Mouse (Mus musculus): Measurements from ENCODE around the gene Plch1.

The Plch1 gene

DNA sequence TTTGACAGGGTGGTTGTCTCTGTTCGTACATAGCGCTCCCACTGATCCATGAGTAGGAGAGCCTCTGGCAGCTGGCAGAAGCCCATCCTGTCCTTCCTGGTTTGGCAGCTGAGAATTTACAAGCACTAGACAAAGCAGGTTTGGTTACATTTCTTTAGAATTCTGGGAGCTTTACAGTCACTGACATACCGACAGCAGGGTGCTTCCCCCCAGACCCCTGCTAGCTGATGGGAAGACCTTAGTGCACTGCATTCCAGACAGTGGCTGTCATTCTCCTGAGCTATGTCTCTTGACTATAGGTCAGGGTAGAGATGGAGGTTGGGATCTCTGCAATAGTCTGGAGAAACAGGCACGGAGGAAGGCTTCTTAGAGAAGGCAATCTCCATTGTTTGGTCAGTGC is 230.5 kb downstream of the Plch1 start:
- no peak for DNase-seq

DNA sequence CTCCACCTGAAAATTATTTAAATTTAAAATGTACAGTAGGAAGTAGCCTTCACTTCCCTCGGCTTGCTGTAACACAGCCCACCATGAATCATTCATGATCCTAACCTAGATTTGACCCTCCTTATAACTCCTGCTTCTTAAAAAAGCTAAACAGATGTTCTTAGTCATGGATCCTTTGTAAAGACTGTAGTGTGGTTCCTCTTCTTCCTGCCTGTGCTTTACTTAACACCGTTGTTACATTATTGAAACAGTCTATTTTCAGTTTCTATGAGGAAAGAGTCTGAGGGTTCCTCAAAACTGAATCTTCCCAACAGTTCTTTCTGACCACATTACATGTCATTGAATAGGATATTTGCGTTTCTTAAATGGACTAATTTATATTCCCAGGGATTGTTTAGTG is 234.0 kb downstream of the Plch1 start:
- no peak for DNase-seq

GRCm38 (mm10) chr3:63664575-63665243 is 234.6 kb downstream of the Plch1 start:
- no peak for DNase-seq
